Mouse (Mus musculus) testis, adult 2 months (tissue): ENCODE measurements around the gene Gfap.

Source experiments
- CTCF ChIP-seq: fragments of 200-500 bp; IDR thresholded peaks from 2 replicates; pipeline ENCODE4 v1.5.1; 2012; ENCODE audit warnings: low read depth, mild to moderate bottlenecking, inconsistent platforms, low read length, moderate library complexity; ENCODE audit not compliant: control insufficient read depth, insufficient read depth, insufficient replicate concordance
- POLR2A ChIP-seq: fragments of 200-500 bp; IDR thresholded peaks from 2 replicates; pipeline ENCODE4 v1.6.1; 2012; ENCODE audit warnings: low read depth, mild to moderate bottlenecking, inconsistent platforms, low read length, moderate library complexity; ENCODE audit not compliant: control insufficient read depth

- no peak for TF ChIP-seq POLR2A
- TF ChIP-seq CTCF: no peak
Observed at GRCm38 (mm10) chr11:102941236-102941635, 40.5 kb upstream of the Gfap start.
